Mouse (Mus musculus): ENCODE data around the gene Mcf2l. TPM values are rescaled to one million over a fixed set of nuclear protein-coding genes. Genes with fewer than 3 reads are reported as not detected.

The Mcf2l gene
- polyA plus RNA-seq, 1 experiment from 2014 or later = 21.5 TPM

DNA sequence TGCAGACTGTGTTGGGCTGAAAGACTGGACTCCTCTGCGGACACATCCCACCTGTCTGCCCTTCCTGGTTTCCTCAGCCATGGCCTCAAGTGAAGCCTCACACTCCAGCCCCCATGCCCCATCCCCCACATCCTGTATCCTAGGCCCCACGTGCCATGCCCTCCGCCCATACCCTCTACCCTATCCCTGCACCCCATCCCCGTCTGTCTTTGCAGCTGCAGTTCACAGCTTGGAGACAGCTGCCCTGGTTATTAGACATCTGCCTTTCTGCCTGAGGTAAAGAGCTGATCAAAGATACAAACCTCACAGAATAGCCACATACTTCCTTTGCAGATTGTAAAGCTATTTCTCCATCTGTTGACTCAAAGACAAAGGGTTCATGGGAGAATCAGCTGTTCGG lies 83.3 kb downstream of the Mcf2l start:
- 44% methylated on average over 5 of the region's 5 CpGs for WGBS
- Histone ChIP-seq H3K27me3 (ENCODE audit: insufficient read depth, low read length) (no peaks in the 10 kb centered on the region), H3K27ac (ENCODE audit: low read length) (no peak overlapping the region), H3K4me3 (ENCODE audit: low read length) (no peak overlapping the region), H3K4me1 (ENCODE audit: insufficient read depth, low read length) (peaks cover 4% of the 10 kb centered on the region; the same call in 1 of the 2 replicates), H3K36me3 (ENCODE audit: insufficient read depth, low read length) (no peaks in the 10 kb centered on the region), H3K4me2 (replicated peaks; ENCODE audit: low read depth, low read length) (no peak overlapping the region), H3K9ac (replicated peaks; ENCODE audit: low read length) (no peak overlapping the region), H3K9me3 (ENCODE audit: low read length) (no peaks in the 10 kb centered on the region)
- ATAC-seq (ENCODE audit: low FRiP score, low TSS enrichment) = no peak

DNA sequence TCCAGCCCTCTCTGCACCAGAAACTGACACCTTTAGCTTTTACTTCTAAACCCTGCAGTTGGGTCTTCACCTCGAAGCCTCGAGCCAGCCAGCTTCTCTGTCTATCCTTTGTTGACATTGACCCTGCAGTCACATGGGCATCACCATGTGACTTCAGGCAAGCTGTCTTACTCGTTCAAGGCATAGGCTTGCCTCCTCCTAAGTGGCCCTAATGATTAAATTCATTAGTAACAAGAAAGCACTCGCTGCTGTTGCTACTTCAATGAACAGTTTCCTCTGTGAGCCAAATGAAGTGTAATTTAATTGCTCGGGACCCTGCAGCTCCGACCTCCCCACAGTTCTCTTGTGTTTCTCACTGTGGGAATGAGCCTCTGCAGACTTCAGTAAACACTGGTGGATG lies 83.8 kb downstream of the Mcf2l start:
- Histone ChIP-seq H3K27me3 (ENCODE audit: insufficient read depth, low read length) (no peaks in the 10 kb centered on the region), H3K4me2 (replicated peaks; ENCODE audit: low read depth, low read length) (no peak overlapping the region), H3K27ac (ENCODE audit: low read length) (no peak overlapping the region), H3K36me3 (ENCODE audit: insufficient read depth, low read length) (no peaks in the 10 kb centered on the region), H3K4me3 (ENCODE audit: low read length) (no peak overlapping the region), H3K9me3 (ENCODE audit: low read length) (no peaks in the 10 kb centered on the region), H3K4me1 (ENCODE audit: insufficient read depth, low read length) (peaks cover 7% of the 10 kb centered on the region; the same call in 1 of the 2 replicates), H3K9ac (replicated peaks; ENCODE audit: low read length) (no peak overlapping the region)
- no peak for ATAC-seq (ENCODE audit: low FRiP score, low TSS enrichment)
- WGBS = 25% methylated on average over 6 of the region's 6 CpGs

DNA sequence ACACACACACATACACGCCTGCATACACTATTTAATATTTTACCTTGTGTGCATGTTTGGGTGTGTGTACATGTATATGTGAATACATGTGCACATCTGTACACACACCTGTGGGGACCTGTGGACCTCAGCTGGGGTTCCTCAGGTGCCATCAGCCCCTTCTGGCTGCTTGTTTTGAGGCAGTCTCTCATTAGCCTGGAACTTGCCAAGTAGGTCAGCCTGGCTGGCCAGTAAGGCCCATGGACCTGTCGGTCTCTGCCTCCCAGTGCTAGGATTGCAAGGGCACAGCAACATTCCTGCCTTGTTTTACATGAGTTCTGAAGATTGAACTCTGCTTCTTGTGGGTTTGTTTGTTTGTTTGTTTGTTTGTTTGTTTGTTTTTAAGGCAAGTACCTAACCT lies 87.0 kb downstream of the Mcf2l start:
- no peaks in the 10 kb centered on the region for H3K9me3 ChIP-seq (ENCODE audit: low read length)
- peaks cover 13% of the 10 kb centered on the region; the same call in 1 of the 2 replicates for H3K4me1 ChIP-seq (ENCODE audit: insufficient read depth, low read length)
- ATAC-seq (ENCODE audit: low FRiP score, low TSS enrichment) = no peak
- no peak overlapping the region for H3K9ac ChIP-seq (replicated peaks; ENCODE audit: low read length)
- H3K27ac ChIP-seq (ENCODE audit: low read length) = no peak overlapping the region
- H3K36me3 ChIP-seq (ENCODE audit: insufficient read depth, low read length) = peaks cover 13% of the 10 kb centered on the region
- H3K4me2 ChIP-seq (replicated peaks; ENCODE audit: low read depth, low read length) = no peak overlapping the region
- 81% methylated on average over 2 of the region's 2 CpGs for WGBS
- H3K4me3 ChIP-seq (ENCODE audit: low read length) = no peak overlapping the region
- no peaks in the 10 kb centered on the region for H3K27me3 ChIP-seq (ENCODE audit: insufficient read depth, low read length)

DNA sequence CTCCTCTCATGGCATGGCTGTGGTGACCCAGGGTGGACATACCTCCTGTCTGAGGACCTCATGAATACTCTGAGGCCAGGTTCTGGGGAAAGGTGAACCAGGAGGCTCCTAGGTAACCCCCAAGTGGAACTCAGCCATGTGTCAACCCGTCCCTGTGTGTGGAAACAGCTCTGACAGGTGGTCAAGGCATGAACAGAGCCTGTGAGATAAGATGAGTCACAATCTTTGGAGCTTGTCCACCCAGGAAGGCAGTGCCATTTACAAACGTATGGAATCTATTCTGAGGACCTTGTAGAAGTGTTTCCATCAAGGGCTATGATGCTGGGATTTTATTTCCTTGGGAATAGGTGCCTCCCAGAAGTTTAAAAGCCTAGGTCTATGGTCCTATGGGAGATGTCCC lies 87.6 kb downstream of the Mcf2l start:
- H3K36me3 ChIP-seq (ENCODE audit: insufficient read depth, low read length) = peaks cover 19% of the 10 kb centered on the region
- 57% methylated on average over 2 of the region's 2 CpGs for WGBS
- no peak overlapping the region for H3K4me2 ChIP-seq (replicated peaks; ENCODE audit: low read depth, low read length)
- no peak overlapping the region for H3K9ac ChIP-seq (replicated peaks; ENCODE audit: low read length)
- H3K27ac ChIP-seq (ENCODE audit: low read length) = no peak overlapping the region
- peaks cover 13% of the 10 kb centered on the region; the same call in 1 of the 2 replicates for H3K4me1 ChIP-seq (ENCODE audit: insufficient read depth, low read length)
- H3K4me3 ChIP-seq (ENCODE audit: low read length) = no peak overlapping the region
- no peaks in the 10 kb centered on the region for H3K27me3 ChIP-seq (ENCODE audit: insufficient read depth, low read length)
- peaks cover 6% of the 10 kb centered on the region; the same call in 1 of the 2 replicates for H3K9me3 ChIP-seq (ENCODE audit: low read length)
- ATAC-seq (ENCODE audit: low FRiP score, low TSS enrichment) = no peak

DNA sequence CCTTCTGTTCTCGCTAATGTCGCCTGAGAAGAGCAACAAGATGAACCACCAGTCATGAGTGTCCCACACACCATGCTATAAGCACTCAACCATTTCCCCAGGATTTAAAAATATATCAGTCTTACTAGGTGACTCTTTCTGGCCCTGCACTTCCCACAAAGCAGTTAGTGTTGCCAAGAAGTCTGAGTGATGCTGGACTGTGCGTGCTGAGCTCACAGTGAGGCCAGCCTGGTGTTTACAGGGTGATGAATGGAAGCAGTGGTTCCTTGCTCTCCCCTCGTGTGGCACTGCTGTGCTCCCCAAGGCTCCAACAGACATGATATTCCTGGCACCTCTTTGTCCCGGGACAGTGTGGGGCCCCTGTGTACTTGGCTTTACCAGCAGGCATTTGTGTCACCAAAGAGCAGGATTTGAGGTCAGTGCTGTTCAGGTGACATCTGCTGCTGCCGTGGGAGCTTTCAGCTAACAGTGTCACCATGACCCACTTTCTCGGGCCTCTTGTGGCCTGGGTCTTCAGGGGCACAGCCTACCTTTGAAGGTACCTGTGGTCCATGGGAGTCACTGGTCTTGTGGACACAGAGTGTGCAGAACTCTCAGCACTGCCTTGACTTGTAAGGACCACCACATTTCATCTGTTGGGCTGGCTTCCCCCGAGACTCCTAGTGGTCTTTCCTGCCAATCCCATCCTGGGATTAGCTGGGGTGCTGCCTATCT lies 88.4 kb downstream of the Mcf2l start:
- Histone ChIP-seq H3K9me3 (ENCODE audit: low read length) (peaks cover 7% of the 10 kb centered on the region; the same call in 1 of the 2 replicates), H3K27me3 (ENCODE audit: insufficient read depth, low read length) (no peaks in the 10 kb centered on the region), H3K27ac (ENCODE audit: low read length) (no peak overlapping the region), H3K4me1 (ENCODE audit: insufficient read depth, low read length) (peaks cover 13% of the 10 kb centered on the region; the same call in 1 of the 2 replicates), H3K4me2 (replicated peaks; ENCODE audit: low read depth, low read length) (no peak overlapping the region), H3K36me3 (ENCODE audit: insufficient read depth, low read length) (peaks cover 20% of the 10 kb centered on the region), H3K9ac (replicated peaks; ENCODE audit: low read length) (no peak overlapping the region), H3K4me3 (ENCODE audit: low read length) (no peak overlapping the region)
- 61% methylated on average over 8 of the region's 8 CpGs for WGBS
- no peak for ATAC-seq (ENCODE audit: low FRiP score, low TSS enrichment)

DNA sequence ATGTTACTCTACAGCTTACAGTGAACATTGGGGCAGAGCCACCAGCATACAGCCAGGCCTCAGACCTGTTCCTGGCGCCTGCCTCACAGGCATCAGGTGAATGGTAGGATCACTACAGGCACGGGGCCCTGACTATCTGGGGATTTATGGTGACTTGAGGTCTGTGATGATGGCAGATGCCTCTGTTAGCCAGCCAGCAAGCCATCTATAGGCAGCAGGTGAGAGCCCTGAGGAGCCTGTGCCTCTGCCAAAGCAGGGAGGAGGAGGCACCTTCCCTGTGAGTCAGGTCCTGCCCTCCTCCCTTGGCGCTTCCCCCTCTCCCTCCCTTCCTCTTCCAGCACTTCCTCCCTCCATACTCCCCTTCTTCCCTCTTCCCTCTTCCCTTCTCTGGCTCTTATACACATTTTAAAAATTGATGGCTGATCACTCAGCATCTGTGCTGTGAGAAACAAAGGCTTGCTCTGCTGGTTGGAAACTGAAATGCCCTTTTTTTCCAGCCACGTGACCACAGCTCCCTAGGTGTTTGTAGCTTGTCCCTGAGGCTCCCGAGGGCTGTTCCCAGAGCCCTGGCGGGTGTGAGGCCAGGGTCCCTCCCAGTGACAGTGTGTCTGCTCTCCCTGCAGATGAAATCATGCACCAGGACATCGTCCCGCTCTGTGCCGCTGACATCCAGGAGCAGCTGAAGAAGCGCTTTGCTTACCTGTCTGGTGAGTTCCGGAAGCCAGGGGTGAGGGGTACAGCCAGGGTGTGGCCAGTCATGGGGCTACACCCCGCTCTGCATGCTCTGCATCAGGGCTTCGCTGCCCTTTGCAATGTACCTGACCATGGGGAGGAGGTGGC lies 89.2 kb downstream of the Mcf2l start:
- no peak overlapping the region for H3K27ac ChIP-seq (ENCODE audit: low read length)
- WGBS = 64% methylated on average over 13 of the region's 13 CpGs
- H3K4me1 ChIP-seq (ENCODE audit: insufficient read depth, low read length) = peaks cover 13% of the 10 kb centered on the region; the same call in 1 of the 2 replicates
- no peaks in the 10 kb centered on the region for H3K27me3 ChIP-seq (ENCODE audit: insufficient read depth, low read length)
- peaks cover 20% of the 10 kb centered on the region for H3K36me3 ChIP-seq (ENCODE audit: insufficient read depth, low read length)
- H3K9ac ChIP-seq (replicated peaks; ENCODE audit: low read length) = no peak overlapping the region
- no peak for ATAC-seq (ENCODE audit: low FRiP score, low TSS enrichment)
- no peak overlapping the region for H3K4me3 ChIP-seq (ENCODE audit: low read length)
- no peak overlapping the region for H3K4me2 ChIP-seq (replicated peaks; ENCODE audit: low read depth, low read length)
- peaks cover 7% of the 10 kb centered on the region; the same call in 1 of the 2 replicates for H3K9me3 ChIP-seq (ENCODE audit: low read length)

DNA sequence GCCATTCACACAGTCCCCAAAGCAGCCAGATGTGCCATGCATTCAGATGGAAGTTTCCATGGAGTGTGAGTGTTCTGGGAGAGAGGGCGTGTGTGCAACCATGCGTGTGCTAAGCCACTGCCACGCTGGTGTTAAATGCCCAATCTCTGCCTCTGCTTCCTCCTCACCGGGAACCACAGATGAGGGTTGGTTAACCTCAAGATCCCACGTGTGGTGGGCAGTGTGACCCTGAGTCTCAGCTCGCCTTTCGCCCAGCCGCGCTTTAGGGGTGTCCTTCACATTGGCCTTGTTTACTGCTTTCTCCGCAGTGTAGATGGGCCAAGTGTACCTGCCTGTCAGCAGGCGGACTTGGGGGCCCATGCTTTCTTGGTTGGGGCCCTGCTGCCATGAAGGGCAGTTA lies 102.7 kb downstream of the Mcf2l start:
- Histone ChIP-seq H3K36me3 (ENCODE audit: insufficient read depth, low read length) (peaks cover 10% of the 10 kb centered on the region; the same call in 1 of the 2 replicates), H3K27ac (ENCODE audit: low read length) (no peak overlapping the region), H3K4me1 (ENCODE audit: insufficient read depth, low read length) (peaks cover 4% of the 10 kb centered on the region; the same call in 1 of the 2 replicates), H3K9ac (replicated peaks; ENCODE audit: low read length) (no peak overlapping the region), H3K27me3 (ENCODE audit: insufficient read depth, low read length) (no peaks in the 10 kb centered on the region), H3K4me3 (ENCODE audit: low read length) (no peak overlapping the region), H3K4me2 (replicated peaks; ENCODE audit: low read depth, low read length) (no peak overlapping the region), H3K9me3 (ENCODE audit: low read length) (no peaks in the 10 kb centered on the region)
- WGBS = 65% methylated on average over 11 of the region's 11 CpGs
- no peak for ATAC-seq (ENCODE audit: low FRiP score, low TSS enrichment)

DNA sequence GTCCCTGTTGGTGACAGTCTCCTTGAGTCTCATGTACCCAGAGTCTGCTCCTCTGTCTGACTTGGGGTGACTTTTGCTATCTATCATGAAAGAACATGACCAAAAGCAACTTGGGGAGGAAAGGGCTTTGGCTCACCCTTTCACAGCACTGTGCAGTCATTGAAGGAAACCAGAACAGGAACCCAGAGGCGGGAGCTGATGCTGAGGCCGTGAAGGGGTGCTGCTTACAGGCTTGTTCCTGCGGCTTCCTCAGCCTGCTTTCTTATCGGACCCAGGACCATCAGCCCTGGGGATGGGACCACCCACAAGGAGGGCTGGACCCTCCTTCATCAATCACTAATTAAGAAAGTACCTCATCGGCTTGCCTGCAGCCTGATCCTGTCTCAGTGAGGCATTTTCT lies 103.1 kb downstream of the Mcf2l start:
- peaks cover 10% of the 10 kb centered on the region; the same call in 1 of the 2 replicates for H3K36me3 ChIP-seq (ENCODE audit: insufficient read depth, low read length)
- no peak overlapping the region for H3K4me3 ChIP-seq (ENCODE audit: low read length)
- no peak overlapping the region for H3K9ac ChIP-seq (replicated peaks; ENCODE audit: low read length)
- H3K9me3 ChIP-seq (ENCODE audit: low read length) = no peaks in the 10 kb centered on the region
- WGBS = 63% methylated on average over 5 of the region's 5 CpGs
- no peak overlapping the region for H3K27ac ChIP-seq (ENCODE audit: low read length)
- H3K27me3 ChIP-seq (ENCODE audit: insufficient read depth, low read length) = no peaks in the 10 kb centered on the region
- peaks cover 4% of the 10 kb centered on the region; the same call in 1 of the 2 replicates for H3K4me1 ChIP-seq (ENCODE audit: insufficient read depth, low read length)
- H3K4me2 ChIP-seq (replicated peaks; ENCODE audit: low read depth, low read length) = no peak overlapping the region
- no peak for ATAC-seq (ENCODE audit: low FRiP score, low TSS enrichment)

DNA sequence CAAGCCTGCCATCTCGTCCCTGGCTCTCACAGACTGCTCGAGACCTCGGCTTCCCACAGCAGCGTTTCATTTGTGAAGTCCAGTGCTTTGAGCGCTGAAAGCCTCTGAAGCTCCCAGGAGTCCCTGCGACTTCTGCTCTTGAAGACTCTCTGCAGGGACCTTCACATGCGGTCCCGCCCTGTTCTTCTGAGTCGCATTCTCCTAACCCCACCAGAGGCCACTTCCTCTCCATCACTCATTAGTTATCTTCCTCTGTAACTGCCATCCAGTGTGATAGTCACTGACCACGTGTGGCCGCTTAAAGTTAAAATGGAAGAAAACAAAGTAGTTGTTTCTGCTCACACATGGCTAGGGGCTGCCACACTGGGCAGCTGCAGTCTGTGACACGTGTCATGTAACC lies 103.7 kb downstream of the Mcf2l start:
- Histone ChIP-seq H3K9me3 (ENCODE audit: low read length) (no peaks in the 10 kb centered on the region), H3K4me3 (ENCODE audit: low read length) (no peak overlapping the region), H3K27me3 (ENCODE audit: insufficient read depth, low read length) (no peaks in the 10 kb centered on the region), H3K27ac (ENCODE audit: low read length) (no peak overlapping the region), H3K9ac (replicated peaks; ENCODE audit: low read length) (no peak overlapping the region), H3K36me3 (ENCODE audit: insufficient read depth, low read length) (peaks cover 10% of the 10 kb centered on the region; the same call in 1 of the 2 replicates), H3K4me2 (replicated peaks; ENCODE audit: low read depth, low read length) (no peak overlapping the region), H3K4me1 (ENCODE audit: insufficient read depth, low read length) (peaks cover 4% of the 10 kb centered on the region; the same call in 1 of the 2 replicates)
- 72% methylated on average over 12 of the region's 12 CpGs for WGBS
- no peak for ATAC-seq (ENCODE audit: low FRiP score, low TSS enrichment)
